Mouse (Mus musculus) intestine, embryonic 15.5 days (tissue): Measurements from ENCODE around the gene Rapgef1. TPM values are rescaled to one million over a fixed set of nuclear protein-coding genes. Genes with fewer than 3 reads are reported as not detected.
A peak's percentile ranks its signal among the peaks of the same experiment; 100 is the strongest.
"Not testable (repeated sequence)": the region's sequence is repeated elsewhere in the genome, so short reads cannot be mapped to it uniquely, and the experiment has no call there.

ENCODE experiments used
- ATAC-seq: fragments of 200-750 bp; cut with Nextera tagmentation; 2 replicates; pipeline ENCODE4 v1.8.0; 2017; ENCODE audit warnings: moderate TSS enrichment, moderate library complexity
- H3K27ac ChIP-seq: fragments of 300-500 bp; sonication (generic); 2 replicates; pipeline ENCODE4 v1.5.1; 2015; ENCODE audit warnings: mild to moderate bottlenecking, inconsistent platforms
- H3K27me3 ChIP-seq: fragments of 300-500 bp; sonication (generic); replicated peaks from 2 replicates; pipeline ENCODE4 v1.6.1; 2015; ENCODE audit warnings: inconsistent platforms
- H3K36me3 ChIP-seq: fragments of 300-500 bp; sonication (generic); 2 replicates; pipeline ENCODE4 v1.6.1; 2015; ENCODE audit warnings: inconsistent platforms
- H3K4me1 ChIP-seq: fragments of 300-500 bp; sonication (generic); replicated peaks from 2 replicates; pipeline ENCODE4 v1.6.1; 2015; ENCODE audit warnings: inconsistent platforms
- H3K4me2 ChIP-seq: fragments of 300-500 bp; sonication (generic); replicated peaks from 2 replicates; pipeline ENCODE4 v1.6.1; 2015; ENCODE audit warnings: mild to moderate bottlenecking, inconsistent platforms
- H3K4me3 ChIP-seq: fragments of 300-500 bp; sonication (generic); replicated peaks from 2 replicates; pipeline ENCODE4 v1.5.1; 2015; ENCODE audit warnings: inconsistent platforms
- H3K9ac ChIP-seq: fragments of 300-500 bp; sonication (generic); 2 replicates; pipeline ENCODE4 v1.6.1; 2015; ENCODE audit warnings: inconsistent platforms
- H3K9me3 ChIP-seq: fragments of 300-500 bp; sonication (generic); 2 replicates; pipeline ENCODE4 v1.6.1; 2016; ENCODE audit warnings: inconsistent platforms
- WGBS: fragments of 180-500 bp; shearing (Covaris S2); methylation state at CpG from one replicate; pipeline ENCODE4 v1.1.7; 2015; 5-methylcytosine and 5-hydroxymethylcytosine counted together
- polyA plus RNA-seq: library from polyadenylated mRNA; unstranded; fragments of >200 nt; fragmentation: Nextera tagmentation; extraction: Ambion mirVana; gene quantifications from 2 replicates; pipeline ENCODE4 v1.2.1, GENCODE M21; 2015

The Rapgef1 gene
- polyA plus RNA-seq, 1 experiment from 2014 or later, result 12.3 TPM

GRCm38 (mm10) chr2:29625573-29626200, 6.2 kb downstream of the Rapgef1 start:
- peaks cover 45% of the 10 kb centered on the region for H3K4me1 ChIP-seq
- ATAC-seq, result no peak
- H3K36me3 ChIP-seq, result 0 out of 2 replicates have a peak, but pooled peaks cover 4% of the 10 kb centered on the region
- no peak overlapping the region for H3K4me3 ChIP-seq
- no peak overlapping the region for H3K27ac ChIP-seq
- 95% methylated on average over 8 of the region's 8 CpGs for WGBS
- H3K4me2 ChIP-seq, result no peak overlapping the region
- H3K9me3 ChIP-seq, result no peaks in the 10 kb centered on the region
- H3K9ac ChIP-seq, result no peak overlapping the region
- H3K27me3 ChIP-seq, result no peaks in the 10 kb centered on the region

GRCm38 (mm10) chr2:29627337-29627736, 7.8 kb downstream of the Rapgef1 start:
- WGBS, result 92% methylated on average over 3 of the region's 3 CpGs
- no peak overlapping the region for H3K9ac ChIP-seq
- H3K4me1 ChIP-seq, result peaks cover 35% of the 10 kb centered on the region
- no peak overlapping the region for H3K4me2 ChIP-seq
- H3K27ac ChIP-seq, result no peak overlapping the region
- no peak for ATAC-seq
- H3K4me3 ChIP-seq, result no peak overlapping the region
- no peaks in the 10 kb centered on the region for H3K27me3 ChIP-seq
- H3K9me3 ChIP-seq, result no peaks in the 10 kb centered on the region
- H3K36me3 ChIP-seq, result 0 out of 2 replicates have a peak, but pooled peaks cover 4% of the 10 kb centered on the region

GRCm38 (mm10) chr2:29628186-29628585, 8.7 kb downstream of the Rapgef1 start:
- H3K4me1 ChIP-seq, result peaks cover 33% of the 10 kb centered on the region
- H3K27me3 ChIP-seq, result no peaks in the 10 kb centered on the region
- no peak overlapping the region for H3K4me2 ChIP-seq
- H3K36me3 ChIP-seq, result 0 out of 2 replicates have a peak, but pooled peaks cover 4% of the 10 kb centered on the region
- WGBS, result 57% methylated on average over 5 of the region's 5 CpGs
- H3K27ac ChIP-seq, result no peak overlapping the region
- H3K4me3 ChIP-seq, result no peak overlapping the region
- H3K9ac ChIP-seq, result no peak overlapping the region
- ATAC-seq, result no peak
- no peaks in the 10 kb centered on the region for H3K9me3 ChIP-seq

GRCm38 (mm10) chr2:29628763-29629181, 9.3 kb downstream of the Rapgef1 start:
- Histone ChIP-seq H3K4me2 (no peak overlapping the region), H3K4me1 (peaks cover 33% of the 10 kb centered on the region), H3K9ac (no peak overlapping the region), H3K4me3 (no peak overlapping the region), H3K27ac (no peak overlapping the region), H3K9me3 (no peaks in the 10 kb centered on the region), H3K36me3 (0 out of 2 replicates have a peak, but pooled peaks cover 4% of the 10 kb centered on the region), H3K27me3 (no peaks in the 10 kb centered on the region)
- no peak for ATAC-seq
- 70% methylated on average over 5 of the region's 5 CpGs for WGBS

- Histone ChIP-seq H3K4me3 (no peak overlapping the region), H3K9me3 (no peaks in the 10 kb centered on the region), H3K36me3 (0 out of 2 replicates have a peak, but pooled peaks cover 4% of the 10 kb centered on the region), H3K27ac (no peak overlapping the region), H3K9ac (no peak overlapping the region), H3K4me1 (peaks cover 30% of the 10 kb centered on the region), H3K4me2 (no peak overlapping the region), H3K27me3 (no peaks in the 10 kb centered on the region)
- ATAC-seq, result no peak
- WGBS, result 75% methylated on average over 2 of the region's 2 CpGs
Measured at GRCm38 (mm10) chr2:29629311-29629710, 9.8 kb downstream of the Rapgef1 start.

- no peaks in the 10 kb centered on the region for H3K27me3 ChIP-seq
- 88% methylated on average over 10 of the region's 10 CpGs for WGBS
Measured at GRCm38 (mm10) chr2:29630141-29630771, 10.7 kb downstream of the Rapgef1 start.

GRCm38 (mm10) chr2:29631020-29631419, 11.5 kb downstream of the Rapgef1 start:
- Histone ChIP-seq H3K9me3 (no peaks in the 10 kb centered on the region), H3K4me2 (no peak overlapping the region), H3K4me3 (no peak overlapping the region), H3K36me3 (0 out of 2 replicates have a peak, but pooled peaks cover 4% of the 10 kb centered on the region), H3K4me1 (peaks cover 24% of the 10 kb centered on the region), H3K27me3 (no peaks in the 10 kb centered on the region), H3K27ac (no peak overlapping the region), H3K9ac (no peak overlapping the region)
- no peak for ATAC-seq

More at GRCm38 (mm10) chr2:29630141-29630771, 10.7 kb downstream of the Rapgef1 start:
- ATAC-seq, result no peak
- 0 out of 2 replicates have a peak, but pooled peaks cover 4% of the 10 kb centered on the region for H3K36me3 ChIP-seq
- H3K27ac ChIP-seq, result no peak overlapping the region
- peaks cover 24% of the 10 kb centered on the region for H3K4me1 ChIP-seq
- H3K4me3 ChIP-seq, result no peak overlapping the region
- no peaks in the 10 kb centered on the region for H3K9me3 ChIP-seq
- no peak overlapping the region for H3K4me2 ChIP-seq
- H3K9ac ChIP-seq, result no peak overlapping the region

- H3K36me3 ChIP-seq, H3K4me3 ChIP-seq, H3K27me3 ChIP-seq, H3K9me3 ChIP-seq, H3K27ac ChIP-seq, ATAC-seq, H3K4me2 ChIP-seq, H3K9ac ChIP-seq: not testable (repeated sequence)
- peaks cover 24% of the 10 kb centered on the region for H3K4me1 ChIP-seq
- 86% methylated on average over 12 of the region's 12 CpGs for WGBS
Measured at GRCm38 (mm10) chr2:29631564-29632167, 12.1 kb downstream of the Rapgef1 start.

GRCm38 (mm10) chr2:29632168-29632662, 12.7 kb downstream of the Rapgef1 start:
- 0 out of 2 replicates have a peak, but pooled peaks cover 4% of the 10 kb centered on the region for H3K36me3 ChIP-seq
- ATAC-seq, result no peak
- H3K4me1 ChIP-seq, result peaks cover 24% of the 10 kb centered on the region
- H3K4me2 ChIP-seq, result no peak overlapping the region
- H3K9me3 ChIP-seq, result no peaks in the 10 kb centered on the region
- 78% methylated on average over 3 of the region's 3 CpGs for WGBS
- no peak overlapping the region for H3K27ac ChIP-seq
- H3K9ac ChIP-seq, result no peak overlapping the region
- no peak overlapping the region for H3K4me3 ChIP-seq
- H3K27me3 ChIP-seq, result no peaks in the 10 kb centered on the region

- peak; percentile 89 for ATAC-seq
- Histone ChIP-seq H3K4me2 (no peak overlapping the region), H3K36me3 (0 out of 2 replicates have a peak, but pooled peaks cover 4% of the 10 kb centered on the region), H3K4me1 (peaks cover 24% of the 10 kb centered on the region), H3K9ac (no peak overlapping the region), H3K4me3 (no peak overlapping the region), H3K27ac (peak overlapping the region; percentile 48), H3K9me3 (no peaks in the 10 kb centered on the region), H3K27me3 (no peaks in the 10 kb centered on the region)
- 26% methylated on average over 6 of the region's 6 CpGs for WGBS
Measured at GRCm38 (mm10) chr2:29633101-29633554, 13.6 kb downstream of the Rapgef1 start.

GRCm38 (mm10) chr2:29633782-29634181, 14.3 kb downstream of the Rapgef1 start:
- Histone ChIP-seq H3K27ac (no peak overlapping the region), H3K27me3 (no peaks in the 10 kb centered on the region), H3K4me1 (peaks cover 18% of the 10 kb centered on the region), H3K9ac (no peak overlapping the region), H3K4me2 (no peak overlapping the region), H3K9me3 (no peaks in the 10 kb centered on the region), H3K4me3 (no peak overlapping the region), H3K36me3 (0 out of 2 replicates have a peak, but pooled peaks cover 4% of the 10 kb centered on the region)
- no peak for ATAC-seq
- 81% methylated on average over 3 of the region's 3 CpGs for WGBS

GRCm38 (mm10) chr2:29634541-29634940, 15.0 kb downstream of the Rapgef1 start:
- no peak overlapping the region for H3K4me3 ChIP-seq
- WGBS, result 81% methylated on average over 5 of the region's 5 CpGs
- no peak overlapping the region for H3K27ac ChIP-seq
- H3K27me3 ChIP-seq, result no peaks in the 10 kb centered on the region
- no peak overlapping the region for H3K4me2 ChIP-seq
- H3K9me3 ChIP-seq, result no peaks in the 10 kb centered on the region
- ATAC-seq, result no peak
- no peak overlapping the region for H3K9ac ChIP-seq
- peaks cover 13% of the 10 kb centered on the region for H3K4me1 ChIP-seq
- H3K36me3 ChIP-seq, result 0 out of 2 replicates have a peak, but pooled peaks cover 4% of the 10 kb centered on the region
